Mouse (Mus musculus): ENCODE measurements around the gene Entpd8. TPM values are rescaled to one million over a fixed set of nuclear protein-coding genes. Genes with fewer than 3 reads are reported as not detected.

Gene Entpd8
- polyA plus RNA-seq, 1 experiment, result 0.14 TPM

DNA sequence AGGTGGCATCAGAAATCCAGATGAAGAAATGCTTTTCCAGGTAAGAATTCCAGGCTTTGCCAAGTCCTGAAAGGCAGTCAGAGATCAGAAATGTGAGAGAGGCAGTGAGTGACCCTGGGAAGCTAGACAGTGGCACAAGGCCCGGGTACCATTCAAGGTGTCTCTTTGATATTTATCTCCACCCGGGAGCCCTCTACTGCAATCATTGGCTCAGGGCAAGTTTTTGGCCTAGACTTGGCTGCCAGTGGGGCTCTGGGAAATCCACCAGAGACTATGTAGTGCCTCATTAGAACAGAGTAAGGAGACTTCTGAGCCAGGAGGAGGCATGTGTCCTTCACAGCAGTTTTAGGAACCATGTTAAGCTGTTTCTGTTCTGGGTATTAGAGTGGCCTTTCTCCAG lies 42.6 kb downstream of the Entpd8 start:
- H3K4me3 ChIP-seq (ENCODE audit: extremely low read depth, insufficient read depth, insufficient read length), result no peak overlapping the region
- WGBS, result 79% methylated on average over 2 of the region's 2 CpGs
- no peak overlapping the region for H3K27ac ChIP-seq (ENCODE audit: insufficient read depth, low read length)
- no peak for DNase-seq (ENCODE audit: low read depth in 1 of 2, low spot score in 2 of 2)
- no peak for TF ChIP-seq POLR2A (IDR thresholded peaks at IDR 0.05; ENCODE audit: low read depth, low read length)
- no peak for TF ChIP-seq CTCF (IDR thresholded peaks at IDR 0.05; ENCODE audit: extremely low read depth, insufficient read depth, insufficient read length, insufficient replicate concordance)
- 0 out of 2 replicates have a peak, but pooled peaks cover 4% of the 10 kb centered on the region for H3K4me1 ChIP-seq (ENCODE audit: control insufficient read depth, insufficient read depth, insufficient read length)
- no peaks in the 10 kb centered on the region for H3K36me3 ChIP-seq (ENCODE audit: control insufficient read depth, insufficient read depth, low read length)
- H3K27me3 ChIP-seq (ENCODE audit: control insufficient read depth, insufficient read depth, low read length), result no peaks in the 10 kb centered on the region

DNA sequence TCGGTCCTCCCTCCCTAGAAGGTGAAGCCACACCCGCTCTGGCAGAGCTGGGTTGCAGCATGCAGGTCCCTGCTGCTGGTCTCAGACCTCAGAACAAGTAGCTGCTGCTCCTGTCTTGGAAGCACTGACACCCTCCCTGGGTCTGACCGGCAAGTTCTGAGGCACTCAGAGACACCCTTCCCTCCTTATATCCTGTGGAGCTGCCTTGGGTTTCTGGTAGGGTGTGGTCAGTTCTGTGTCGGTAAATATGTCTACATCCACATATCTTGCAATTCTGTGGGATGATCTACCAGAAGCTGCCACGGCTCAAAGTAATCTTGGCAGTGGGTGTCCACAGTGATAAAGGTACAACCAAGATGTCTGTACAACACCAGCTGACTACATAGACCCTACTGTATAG lies 43.4 kb downstream of the Entpd8 start:
- TF ChIP-seq CTCF (IDR thresholded peaks at IDR 0.05; ENCODE audit: extremely low read depth, insufficient read depth, insufficient read length, insufficient replicate concordance) (no peak), POLR2A (IDR thresholded peaks at IDR 0.05; ENCODE audit: low read depth, low read length) (no peak)
- 83% methylated on average over 5 of the region's 5 CpGs for WGBS
- H3K36me3 ChIP-seq (ENCODE audit: control insufficient read depth, insufficient read depth, low read length), result no peaks in the 10 kb centered on the region
- 0 out of 2 replicates have a peak, but pooled peaks cover 4% of the 10 kb centered on the region for H3K4me1 ChIP-seq (ENCODE audit: control insufficient read depth, insufficient read depth, insufficient read length)
- H3K4me3 ChIP-seq (ENCODE audit: extremely low read depth, insufficient read depth, insufficient read length), result no peak overlapping the region
- H3K27ac ChIP-seq (ENCODE audit: insufficient read depth, low read length), result no peak overlapping the region
- H3K27me3 ChIP-seq (ENCODE audit: control insufficient read depth, insufficient read depth, low read length), result no peaks in the 10 kb centered on the region
- DNase-seq (ENCODE audit: low read depth in 1 of 2, low spot score in 2 of 2), result no peak

DNA sequence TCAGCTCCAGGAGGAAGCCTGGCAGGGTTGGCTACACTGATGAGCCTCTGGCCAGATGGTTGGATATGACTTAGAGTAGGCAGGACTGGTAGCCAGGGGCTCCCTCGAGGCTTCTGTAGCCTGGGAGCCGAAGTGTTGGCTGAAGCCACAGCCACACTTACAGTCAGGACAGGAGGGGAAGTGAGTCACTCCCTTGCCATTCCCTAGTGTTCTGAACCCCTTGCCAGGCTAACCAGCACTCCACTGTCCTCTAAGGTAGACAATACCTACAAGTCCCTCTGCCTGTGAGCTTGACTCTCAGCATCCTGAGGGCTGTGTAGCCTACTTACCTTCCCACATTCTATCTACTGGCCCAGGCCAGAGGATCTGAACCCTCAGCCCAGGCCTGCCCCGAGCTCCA lies 44.3 kb downstream of the Entpd8 start:
- DNase-seq (ENCODE audit: low read depth in 1 of 2, low spot score in 2 of 2), result no peak
- Histone ChIP-seq H3K27me3 (ENCODE audit: control insufficient read depth, insufficient read depth, low read length) (no peaks in the 10 kb centered on the region), H3K27ac (ENCODE audit: insufficient read depth, low read length) (no peak overlapping the region), H3K4me3 (ENCODE audit: extremely low read depth, insufficient read depth, insufficient read length) (no peak overlapping the region), H3K36me3 (ENCODE audit: control insufficient read depth, insufficient read depth, low read length) (no peaks in the 10 kb centered on the region), H3K4me1 (ENCODE audit: control insufficient read depth, insufficient read depth, insufficient read length) (0 out of 2 replicates have a peak, but pooled peaks cover 4% of the 10 kb centered on the region)
- 51% methylated on average over 3 of the region's 3 CpGs for WGBS
- no peak for TF ChIP-seq CTCF (IDR thresholded peaks at IDR 0.05; ENCODE audit: extremely low read depth, insufficient read depth, insufficient read length, insufficient replicate concordance)
- no peak for TF ChIP-seq POLR2A (IDR thresholded peaks at IDR 0.05; ENCODE audit: low read depth, low read length)

DNA sequence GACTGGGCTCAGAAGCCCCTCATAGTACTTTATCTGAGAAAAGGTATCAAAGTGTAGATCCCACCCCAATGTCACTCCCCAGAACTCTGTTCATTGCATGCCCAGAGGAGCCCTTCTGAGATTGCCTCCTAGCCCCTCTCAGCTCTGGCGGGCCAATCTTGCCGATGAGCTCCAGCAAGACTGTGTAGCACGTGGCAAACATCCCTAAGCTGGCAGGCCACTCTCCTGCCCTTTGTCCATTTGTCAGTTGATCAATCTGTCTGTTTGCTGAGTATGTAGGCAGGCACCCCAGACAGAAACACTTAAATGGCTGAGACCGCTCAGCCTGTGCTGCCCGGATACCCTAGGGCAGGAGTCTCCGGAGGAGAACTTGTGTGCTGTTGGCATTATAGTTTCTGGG lies 45.0 kb downstream of the Entpd8 start:
- Histone ChIP-seq H3K4me3 (ENCODE audit: extremely low read depth, insufficient read depth, insufficient read length) (no peak overlapping the region), H3K27me3 (ENCODE audit: control insufficient read depth, insufficient read depth, low read length) (no peaks in the 10 kb centered on the region), H3K4me1 (ENCODE audit: control insufficient read depth, insufficient read depth, insufficient read length) (0 out of 2 replicates have a peak, but pooled peaks cover 4% of the 10 kb centered on the region), H3K36me3 (ENCODE audit: control insufficient read depth, insufficient read depth, low read length) (no peaks in the 10 kb centered on the region), H3K27ac (ENCODE audit: insufficient read depth, low read length) (no peak overlapping the region)
- DNase-seq (ENCODE audit: low read depth in 1 of 2, low spot score in 2 of 2), result no peak
- TF ChIP-seq POLR2A (IDR thresholded peaks at IDR 0.05; ENCODE audit: low read depth, low read length), result no peak
- WGBS, result 96% methylated on average over 6 of the region's 6 CpGs

DNA sequence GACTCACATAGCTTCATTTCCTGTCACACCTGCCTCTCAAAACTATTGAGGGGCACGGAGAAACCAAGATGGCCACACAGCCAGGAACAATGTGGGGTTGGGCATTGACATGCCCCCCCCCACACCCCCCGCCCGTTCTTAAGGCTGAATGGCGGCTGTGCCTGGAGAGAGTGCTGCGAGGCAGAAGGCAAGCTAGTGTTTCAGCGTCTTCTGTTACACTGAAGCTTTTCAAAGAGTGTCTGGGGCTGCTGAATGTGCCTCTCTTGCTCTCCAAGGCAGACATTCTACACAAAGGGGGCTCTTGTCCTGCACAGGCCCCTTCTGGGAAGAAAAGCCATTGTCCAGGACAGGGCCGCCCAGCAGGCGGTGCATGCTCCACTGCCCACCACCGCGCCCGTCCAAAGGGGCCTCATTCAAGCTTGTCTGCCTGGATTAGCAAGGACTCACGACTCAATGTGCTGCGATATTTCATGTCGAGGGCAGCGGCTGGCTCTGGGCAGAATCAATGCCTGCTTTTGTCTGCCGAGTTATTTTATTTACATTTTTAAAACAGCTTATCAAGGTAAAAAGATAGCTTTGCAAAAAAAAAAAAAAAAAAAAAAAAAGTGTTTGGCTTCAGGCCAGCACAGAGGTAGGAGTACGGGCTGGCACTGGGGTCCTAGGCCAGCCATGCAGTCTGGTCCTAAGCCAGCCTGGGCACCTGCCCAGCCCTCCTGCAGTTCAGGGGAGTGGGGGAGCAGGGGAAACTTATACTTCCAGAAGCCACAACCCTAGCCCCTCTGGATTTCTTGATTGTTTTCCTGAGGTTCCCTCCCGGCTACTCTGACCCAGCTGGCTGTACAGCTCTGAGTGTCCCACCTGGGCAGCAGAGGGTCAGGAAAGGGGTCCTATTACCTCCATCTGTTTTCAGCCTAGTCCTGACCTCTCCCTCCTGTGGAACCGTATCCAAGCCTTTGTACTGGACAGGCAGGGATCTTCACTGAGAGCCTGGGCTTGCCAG lies 46.2 kb downstream of the Entpd8 start:
- TF ChIP-seq CTCF (IDR thresholded peaks at IDR 0.05; ENCODE audit: extremely low read depth, insufficient read depth, insufficient read length, insufficient replicate concordance) (no peak), POLR2A (IDR thresholded peaks at IDR 0.05; ENCODE audit: low read depth, low read length) (no peak)
- Histone ChIP-seq H3K27me3 (ENCODE audit: control insufficient read depth, insufficient read depth, low read length) (no peaks in the 10 kb centered on the region), H3K4me1 (ENCODE audit: control insufficient read depth, insufficient read depth, insufficient read length) (no peaks in the 10 kb centered on the region), H3K4me3 (ENCODE audit: extremely low read depth, insufficient read depth, insufficient read length) (no peak overlapping the region), H3K36me3 (ENCODE audit: control insufficient read depth, insufficient read depth, low read length) (no peaks in the 10 kb centered on the region), H3K27ac (ENCODE audit: insufficient read depth, low read length) (no peak overlapping the region)
- DNase-seq (ENCODE audit: low read depth in 1 of 2, low spot score in 2 of 2), result no peak
- 86% methylated on average over 19 of the region's 19 CpGs for WGBS

DNA sequence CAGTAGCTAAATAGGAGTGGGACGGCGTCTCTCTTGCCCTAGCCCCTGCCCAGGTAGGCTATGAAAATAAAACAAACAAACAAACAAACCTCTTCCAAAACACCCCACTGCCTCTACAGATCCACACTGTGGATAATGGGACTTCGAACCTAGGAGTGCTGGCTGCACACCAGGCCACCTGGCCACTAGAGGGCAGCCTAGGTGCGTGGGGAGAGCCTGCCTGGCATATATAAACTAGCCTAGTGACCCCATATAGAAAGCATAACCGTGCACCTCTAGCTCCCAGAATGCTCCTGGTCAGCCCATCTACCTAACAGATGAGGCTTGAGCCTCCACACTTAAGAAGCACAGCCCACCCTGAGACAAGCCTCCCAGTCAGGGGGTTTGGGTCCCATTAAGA lies 47.1 kb downstream of the Entpd8 start:
- no peaks in the 10 kb centered on the region for H3K27me3 ChIP-seq (ENCODE audit: control insufficient read depth, insufficient read depth, low read length)
- H3K4me1 ChIP-seq (ENCODE audit: control insufficient read depth, insufficient read depth, insufficient read length), result no peaks in the 10 kb centered on the region
- H3K4me3 ChIP-seq (ENCODE audit: extremely low read depth, insufficient read depth, insufficient read length), result no peak overlapping the region
- no peaks in the 10 kb centered on the region for H3K36me3 ChIP-seq (ENCODE audit: control insufficient read depth, insufficient read depth, low read length)
- WGBS, result 52% methylated on average over 5 of the region's 5 CpGs
- peak; percentile 18 to 74 for DNase-seq (ENCODE audit: low read depth in 1 of 2, low spot score in 2 of 2)
- no peak overlapping the region for H3K27ac ChIP-seq (ENCODE audit: insufficient read depth, low read length)
- TF ChIP-seq POLR2A (IDR thresholded peaks at IDR 0.05; ENCODE audit: low read depth, low read length), result no peak
- TF ChIP-seq CTCF (IDR thresholded peaks at IDR 0.05; ENCODE audit: extremely low read depth, insufficient read depth, insufficient read length, insufficient replicate concordance), result peak; percentile 92; the same call in 1 of the 2 replicates

DNA sequence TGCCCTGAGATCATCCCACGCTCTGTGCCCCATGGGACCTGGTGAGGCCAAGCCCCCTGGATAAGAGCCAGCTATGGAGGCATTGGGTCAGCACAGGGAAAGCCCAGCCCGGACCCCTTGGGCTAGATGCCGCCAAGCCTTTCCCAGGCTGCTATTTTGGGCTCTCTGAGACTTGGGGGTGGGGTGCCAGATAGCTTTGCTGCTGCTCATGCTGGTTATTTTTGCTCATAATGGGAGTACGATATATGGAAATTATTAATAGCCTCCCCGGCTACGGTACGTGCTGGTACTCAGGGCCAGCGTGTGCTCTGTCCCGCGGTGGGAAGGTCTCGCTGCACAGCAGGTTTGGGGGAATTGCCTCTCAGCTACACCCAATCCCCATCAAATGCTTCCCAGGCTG lies 48.0 kb downstream of the Entpd8 start:
- TF ChIP-seq CTCF (IDR thresholded peaks at IDR 0.05; ENCODE audit: extremely low read depth, insufficient read depth, insufficient read length, insufficient replicate concordance) (no peak), POLR2A (IDR thresholded peaks at IDR 0.05; ENCODE audit: low read depth, low read length) (no peak)
- Histone ChIP-seq H3K4me3 (ENCODE audit: extremely low read depth, insufficient read depth, insufficient read length) (no peak overlapping the region), H3K27ac (ENCODE audit: insufficient read depth, low read length) (no peak overlapping the region), H3K4me1 (ENCODE audit: control insufficient read depth, insufficient read depth, insufficient read length) (no peaks in the 10 kb centered on the region), H3K27me3 (ENCODE audit: control insufficient read depth, insufficient read depth, low read length) (no peaks in the 10 kb centered on the region), H3K36me3 (ENCODE audit: control insufficient read depth, insufficient read depth, low read length) (no peaks in the 10 kb centered on the region)
- DNase-seq (ENCODE audit: low read depth in 1 of 2, low spot score in 2 of 2), result no peak
- 86% methylated on average over 11 of the region's 11 CpGs for WGBS
